Mouse (Mus musculus) gastrocnemius, adult 8-10 months (tissue): Measurements from ENCODE around the gene Oas3. TPM values are rescaled to one million over a fixed set of nuclear protein-coding genes. Genes with fewer than 3 reads are reported as not detected.

Experiments used
- DNase-seq, 2 experiments: peaks; one replicate each; pipeline ENCODE4 v3.0.0; 2022; ENCODE audit warnings: low spot score in 2 of 2
- total RNA-seq, 4 experiments: library from RNA; stranded (reverse); gene quantifications; 2 replicates each; pipeline ENCODE4 v1.2.4; 2022

Oas3 gene
- total RNA-seq, 4 experiments from 2014 or later: not detected

DNA sequence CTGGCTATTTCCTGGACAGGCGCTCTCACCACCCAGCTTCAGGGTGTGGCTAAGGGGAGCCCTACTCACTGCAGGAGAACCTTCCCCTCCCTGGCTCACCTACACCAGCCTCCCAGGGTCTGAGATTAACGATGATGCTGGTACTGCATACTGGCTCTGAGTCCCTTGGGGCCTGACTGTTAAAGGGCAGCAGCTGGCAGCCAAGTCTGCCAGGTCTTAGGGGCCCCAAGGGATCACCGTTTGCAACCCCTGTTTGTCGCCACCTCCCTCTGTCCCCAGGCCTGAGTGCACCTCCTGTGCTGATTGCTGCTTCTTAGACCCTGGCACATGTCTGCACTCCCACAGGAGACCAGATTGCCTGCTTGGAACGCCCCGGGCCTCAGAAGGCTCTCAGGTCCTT, 73.0 kb downstream of the Oas3 start:
- DNase-seq: no peak

- no peak for DNase-seq
These were observed 73.8 kb downstream of the Oas3 start for GRCm38 (mm10) chr5:120703660-120704059.

Other genes with a start within 250 kb of the Oas3 start
- gene Tpcn1, start 189.0 kb downstream of the Oas3 start, total RNA-seq: 10 to 100 TPM; 39.3 to 42.7 (median 41.5) TPM
- gene Iqcd, start 188.6 kb downstream of the Oas3 start, total RNA-seq: not detected
- gene Rita1, start 165.1 kb downstream of the Oas3 start, total RNA-seq: 1 to 10 TPM; 4.9 to 8.3 (median 6.4) TPM
- 10 to 100 TPM; 16.7 to 19.7 (median 17.3) TPM for gene Ddx54, start 164.9 kb downstream of the Oas3 start, total RNA-seq
- not detected for gene Cfap73, start 143.4 kb downstream of the Oas3 start, total RNA-seq
- gene Rasal1, start 128.8 kb downstream of the Oas3 start, total RNA-seq: not detected
- gene Dtx1, start 65.7 kb downstream of the Oas3 start, total RNA-seq: 1 to 10 TPM in 1 of 4 experiments, under 1 TPM in 3; 0.22 to 1.3 (median 0.31) TPM
- under 1 TPM in 2 of 4 experiments, not detected in 2; 0.07 to 0.16 TPM for gene Oas2, start 27.8 kb downstream of the Oas3 start, total RNA-seq
- gene Oas1e, start 17.9 kb upstream of the Oas3 start, total RNA-seq: not detected
- under 1 TPM in 2 of 4 experiments, not detected in 2; 0.21 to 0.27 TPM for gene Oas1c, start 34.9 kb upstream of the Oas3 start, total RNA-seq
- gene Oas1f, start 69.7 kb upstream of the Oas3 start, total RNA-seq: not detected
- gene Oas1h, start 83.8 kb upstream of the Oas3 start, total RNA-seq: not detected
- not detected for gene Oas1g, start 110.0 kb upstream of the Oas3 start, total RNA-seq
- not detected for gene Oas1a, start 129.9 kb upstream of the Oas3 start, total RNA-seq
- gene Oas1d, start 136.9 kb upstream of the Oas3 start, total RNA-seq: not detected
- gene Rph3a, start 232.4 kb upstream of the Oas3 start, total RNA-seq: under 1 TPM in 1 of 4 experiments, not detected in 3; 0.05 TPM